Mouse (Mus musculus) heart, adult 2 months (tissue): Measurements from ENCODE around the gene Resp18. TPM values are rescaled to one million over a fixed set of nuclear protein-coding genes. Genes with fewer than 3 reads are reported as not detected.
A peak's percentile ranks its signal among the peaks of the same experiment; 100 is the strongest.

ENCODE experiments used
- DNase-seq, 2 experiments: peaks; one replicate each; pipeline ENCODE4 v3.0.0; 2021
- H3K27ac ChIP-seq: fragments of 200-600 bp; 2 replicates; pipeline ENCODE4 v1.8.1; 2022
- H3K27me3 ChIP-seq: fragments of 200-500 bp; 2 replicates; pipeline ENCODE4 v1.6.1; 2012; ENCODE audit warnings: mild to moderate bottlenecking, low read length, inconsistent platforms, mixed read lengths; ENCODE audit not compliant: control insufficient read depth, insufficient read depth
- H3K36me3 ChIP-seq: fragments of 200-500 bp; 2 replicates; pipeline ENCODE4 v1.6.1; 2012; ENCODE audit warnings: low read length, inconsistent platforms; ENCODE audit not compliant: control insufficient read depth, insufficient read depth
- H3K4me1 ChIP-seq: fragments of 200-500 bp; 2 replicates; pipeline ENCODE4 v1.6.1; 2011; ENCODE audit warnings: low read length; ENCODE audit not compliant: control insufficient read depth, insufficient read depth
- H3K4me3 ChIP-seq: fragments of 200-600 bp; 2 replicates; pipeline ENCODE4 v1.8.1; 2022
- H3K79me2 ChIP-seq: fragments of 200-500 bp; replicated peaks from 2 replicates; pipeline ENCODE4 v1.6.1; 2012; ENCODE audit warnings: mild to moderate bottlenecking, inconsistent platforms, low read length, moderate library complexity, mixed read lengths; ENCODE audit not compliant: control insufficient read depth, insufficient read depth
- H3K9ac ChIP-seq: fragments of 200-500 bp; 2 replicates; pipeline ENCODE4 v1.6.1; 2012; ENCODE audit warnings: low read depth, mild to moderate bottlenecking, control low read depth, inconsistent platforms, low read length, mixed read lengths
- CTCF ChIP-seq: fragments of 200-600 bp; IDR thresholded peaks from 2 replicates; pipeline ENCODE4 v1.8.1; 2022; ENCODE audit warnings: antibody characterized with exemption, mild to moderate bottlenecking, moderate library complexity
- EP300 ChIP-seq: fragments of 200-500 bp; IDR thresholded peaks from 2 replicates; pipeline ENCODE4 v1.6.1; 2011; ENCODE audit warnings: low read depth, low read length, control low read depth; ENCODE audit not compliant: insufficient read depth
- POLR2A ChIP-seq: fragments of 200-500 bp; IDR thresholded peaks from 2 replicates; pipeline ENCODE4 v1.6.1; 2011; ENCODE audit warnings: mild to moderate bottlenecking, low read depth, low read length, control low read depth; ENCODE audit not compliant: insufficient read depth
- WGBS: fragments of 180-500 bp; shearing (Covaris S2); methylation state at CpG from one replicate; pipeline ENCODE4 v1.1.7; 2018; 5-methylcytosine and 5-hydroxymethylcytosine counted together
- intact Hi-C: fragments of 180-260 bp; cut with DNase I; formaldehyde crosslinking; loops from one replicate; pipeline ENCODE4 v1.15.1; 2025
- polyA plus RNA-seq: library from polyadenylated mRNA; depleted of rRNA; stranded (reverse); fragments of >200 nt; gene quantifications from 2 replicates; pipeline ENCODE4 v1.2.3, GENCODE M21; 2012
- total RNA-seq, 2 experiments: library from RNA; stranded (reverse); gene quantifications; 2 replicates each; pipeline ENCODE4 v1.2.3; 2021

Gene Resp18
- total and polyA plus RNA-seq, 3 experiments: 0.39 TPM; not detected in 2

GRCm38 (mm10) chr1:75244175-75244826 is 33.9 kb downstream of the Resp18 start:
- Histone ChIP-seq H3K27ac (no peak overlapping the region), H3K27me3 (no peaks in the 10 kb centered on the region), H3K4me3 (no peak overlapping the region), H3K4me1 (peaks cover 13% of the 10 kb centered on the region), H3K9ac (no peak overlapping the region), H3K36me3 (no peaks in the 10 kb centered on the region), H3K79me2 (no peaks in the 10 kb centered on the region)
- DNase-seq: no peak
- WGBS: 87% methylated on average over 12 of the region's 12 CpGs
- TF ChIP-seq CTCF (no peak), POLR2A (no peak), EP300 (no peak)
- intact Hi-C loops: no loop called here

DNA sequence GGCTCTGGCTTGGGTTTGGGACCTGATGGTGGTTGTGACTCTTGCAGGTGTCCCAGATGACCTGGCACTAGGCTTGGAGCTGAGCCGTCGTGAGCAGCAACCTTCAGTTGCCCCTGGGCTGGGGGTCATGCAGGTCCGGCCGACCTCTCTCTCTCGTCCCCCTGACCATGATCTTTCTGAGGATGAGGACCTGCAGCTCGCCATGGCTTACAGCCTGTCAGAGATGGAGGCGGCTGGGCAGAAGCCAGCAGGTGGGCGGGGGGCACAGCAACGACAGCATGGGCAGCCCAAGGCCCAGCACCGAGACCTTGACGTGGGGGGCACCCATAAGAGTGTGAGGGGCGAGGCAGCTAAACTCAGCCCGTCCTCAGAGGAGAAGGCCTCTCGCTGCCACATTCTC is 34.8 kb downstream of the Resp18 start:
- Histone ChIP-seq H3K27me3 (no peaks in the 10 kb centered on the region), H3K79me2 (no peaks in the 10 kb centered on the region), H3K27ac (no peak overlapping the region), H3K36me3 (no peaks in the 10 kb centered on the region), H3K4me3 (no peak overlapping the region), H3K4me1 (peaks cover 11% of the 10 kb centered on the region), H3K9ac (no peak overlapping the region)
- WGBS: 90% methylated on average over 14 of the region's 14 CpGs
- no peak for TF ChIP-seq CTCF
- TF ChIP-seq EP300: no peak
- TF ChIP-seq POLR2A: no peak
- intact Hi-C loops: no loop called here
- DNase-seq: no peak

DNA sequence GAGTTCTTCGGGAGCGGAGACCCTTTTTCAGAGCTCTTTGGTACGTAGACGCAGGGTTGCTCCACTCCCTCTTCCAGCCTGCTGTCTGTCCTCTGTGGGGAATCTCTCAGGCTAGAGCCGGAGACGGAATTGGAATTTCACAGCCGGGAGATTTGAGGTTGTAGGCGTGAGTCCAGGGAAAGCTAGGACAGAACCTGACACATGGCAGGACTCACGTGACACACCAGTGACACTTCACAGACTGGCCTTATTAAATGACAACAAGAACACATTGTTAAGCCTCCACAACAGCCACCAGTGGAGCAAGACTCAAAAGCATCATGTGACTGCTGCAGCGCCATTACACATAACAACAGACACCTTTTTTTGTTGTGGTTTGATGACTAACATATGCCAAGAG is 38.6 kb downstream of the Resp18 start:
- no peak overlapping the region for H3K4me3 ChIP-seq
- DNase-seq: peak; percentile 37 to 62
- WGBS: 54% methylated on average over 10 of the region's 10 CpGs
- peak overlapping the region; percentile 74 for H3K27ac ChIP-seq
- peaks cover 7% of the 10 kb centered on the region for H3K4me1 ChIP-seq
- TF ChIP-seq EP300 (peak; percentile 84; the same call in 1 of the 2 replicates), POLR2A (no peak)
- no peaks in the 10 kb centered on the region for H3K79me2 ChIP-seq
- no peaks in the 10 kb centered on the region for H3K27me3 ChIP-seq
- no peaks in the 10 kb centered on the region; the same call in 1 of the 2 replicates for H3K36me3 ChIP-seq
- intact Hi-C loops: loop anchor here (5.0 kb wide), 1 partner anchor 78 kb away; the partner anchor contains the start of gene Dnpep
- H3K9ac ChIP-seq: no peak overlapping the region

DNA sequence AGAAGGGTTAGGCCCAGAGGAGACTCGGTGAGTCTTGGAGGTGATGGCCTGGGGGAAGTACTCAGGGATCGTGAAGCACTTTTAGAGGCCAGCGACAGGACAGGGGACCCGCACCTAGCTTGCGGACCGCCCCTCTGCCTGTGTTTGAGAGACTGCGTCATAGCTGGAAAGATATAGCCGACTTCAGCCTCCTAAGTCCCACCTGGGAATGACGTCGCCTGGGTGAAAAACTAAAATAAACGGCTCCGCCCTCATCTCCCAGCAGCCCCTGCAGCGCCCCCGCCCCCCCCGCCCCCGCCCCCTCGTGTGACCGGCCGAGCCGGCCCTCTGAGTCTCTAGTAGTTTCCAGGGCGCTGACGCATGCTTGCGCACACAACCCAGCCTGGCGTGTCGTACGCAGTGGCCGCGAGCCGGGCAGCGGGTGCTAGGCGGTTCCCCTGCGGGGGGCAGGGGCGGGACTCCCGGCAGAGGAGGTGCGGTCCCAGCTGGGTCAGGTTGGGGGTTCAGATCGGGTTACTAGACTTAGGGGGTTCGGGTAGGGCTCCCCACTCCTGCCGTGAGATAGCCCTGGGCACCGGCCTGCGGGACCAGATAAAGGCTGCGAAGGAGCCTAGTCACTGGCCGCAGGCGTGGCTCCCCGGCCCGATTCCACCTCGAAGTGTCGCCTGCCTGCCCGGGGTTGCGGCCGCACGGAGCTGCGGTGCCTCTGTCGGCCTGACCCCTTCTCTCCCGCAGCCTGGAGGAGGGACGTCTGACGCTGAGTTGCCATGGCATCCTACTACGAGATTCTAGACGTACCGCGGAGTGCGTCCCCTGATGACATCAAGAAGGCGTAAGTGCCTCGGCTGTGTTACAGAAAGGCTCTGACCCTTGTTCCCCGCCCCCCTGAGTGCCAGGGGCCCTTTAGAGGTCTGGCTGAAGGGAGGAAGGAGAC is 41.8 kb downstream of the Resp18 start, which contains the start of gene Dnajb2:
Gene Dnajb2 (plus strand): TSS at position 290 of the 934 bp plus-strand sequence.
- Histone ChIP-seq H3K27ac (peak within 1 kb of the TSS; percentile 94), H3K36me3 (no peaks in the 10 kb centered on the region; the same call in 1 of the 2 replicates), H3K4me1 (peaks cover 9% of the 10 kb centered on the region), H3K4me3 (peak within 1 kb of the TSS; percentile 95), H3K27me3 (no peaks in the 10 kb centered on the region), H3K79me2 (no peaks in the 10 kb centered on the region), H3K9ac (peak within 1 kb of the TSS; percentile 96)
- peak; percentile 93 to 94 for DNase-seq
- TF ChIP-seq CTCF (no peak), EP300 (peak; percentile 35; the same call in 1 of the 2 replicates), POLR2A (peak; percentile 98)
- WGBS: under 1% methylated on average over 63 of the region's 64 CpGs
- intact Hi-C loops: loop anchor here (1.0 to 5.0 kb wide), 4 partner anchors 11 to 81 kb away; partner anchors contain the start of gene Dnpep

DNA sequence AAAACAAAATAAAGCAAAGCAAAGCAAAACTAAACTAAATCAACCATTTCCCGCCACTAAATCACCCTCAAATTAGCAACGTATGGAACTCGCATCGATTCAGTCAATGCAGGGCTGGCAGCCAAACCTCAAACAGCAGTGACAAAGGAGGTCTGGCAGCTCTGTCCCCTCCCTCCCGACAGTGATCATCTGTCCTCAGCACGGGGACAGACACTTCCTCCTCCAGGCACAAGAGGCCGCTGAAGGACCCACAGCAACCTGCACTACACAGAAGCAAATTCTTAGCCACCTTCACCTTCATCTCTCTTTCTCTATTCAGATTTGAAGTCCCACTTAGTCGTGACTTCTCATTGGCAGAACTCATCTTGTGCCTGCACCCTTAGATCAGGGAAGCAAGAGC is 43.6 kb downstream of the Resp18 start:
- Histone ChIP-seq H3K4me1 (peaks cover 9% of the 10 kb centered on the region), H3K27ac (peak overlapping the region; percentile 36), H3K79me2 (no peaks in the 10 kb centered on the region), H3K36me3 (no peaks in the 10 kb centered on the region; the same call in 1 of the 2 replicates), H3K4me3 (no peak overlapping the region), H3K27me3 (no peaks in the 10 kb centered on the region), H3K9ac (peak overlapping the region; percentile 46; the same call in 1 of the 2 replicates)
- intact Hi-C loops: loop anchor here (2.0 to 5.0 kb wide), 2 partner anchors 24 to 83 kb away; partner anchors contain the start of genes Dnpep, Glb1l and Stk16
- peak; percentile 76 to 79 for DNase-seq
- WGBS: under 1% methylated on average over 8 of the region's 8 CpGs
- TF ChIP-seq POLR2A (peak; percentile 19; the same call in 1 of the 2 replicates), CTCF (peak; percentile 92), EP300 (peak; percentile 69)
